Mouse (Mus musculus): Measurements from ENCODE around the gene Carns1.

DNA sequence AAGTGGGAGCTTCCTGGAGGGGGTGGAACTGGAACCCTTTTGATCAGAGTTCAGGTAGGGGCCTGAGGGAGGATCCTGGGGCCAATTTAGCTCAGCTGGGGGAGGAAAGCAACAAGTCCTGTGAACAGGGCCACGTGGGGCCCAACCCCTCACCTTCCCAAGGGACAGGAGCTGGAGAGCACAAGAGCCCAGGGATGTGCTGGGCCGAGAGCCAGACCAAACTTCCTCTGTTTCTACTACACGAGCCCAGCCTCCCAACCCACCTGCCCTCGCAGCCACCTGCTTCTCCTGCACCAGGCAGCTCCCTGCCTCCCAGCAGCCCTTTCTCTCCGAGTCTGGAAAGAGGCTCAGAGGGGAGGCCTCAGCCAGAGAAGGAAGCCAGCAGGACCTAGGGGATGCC lies 21.3 kb upstream of the Carns1 start:
- no peak for TF ChIP-seq CTCF (IDR thresholded peaks at IDR 0.05; ENCODE audit: extremely low read depth, insufficient read length, insufficient replicate concordance, low read depth, low read length)
- no peak for TF ChIP-seq POLR2A (IDR thresholded peaks at IDR 0.05; ENCODE audit: low read depth, low read length)
